Mouse (Mus musculus): ENCODE data around the gene Calm2.
A peak's percentile ranks its signal among the peaks of the same experiment; 100 is the strongest.

The Calm2 gene

DNA sequence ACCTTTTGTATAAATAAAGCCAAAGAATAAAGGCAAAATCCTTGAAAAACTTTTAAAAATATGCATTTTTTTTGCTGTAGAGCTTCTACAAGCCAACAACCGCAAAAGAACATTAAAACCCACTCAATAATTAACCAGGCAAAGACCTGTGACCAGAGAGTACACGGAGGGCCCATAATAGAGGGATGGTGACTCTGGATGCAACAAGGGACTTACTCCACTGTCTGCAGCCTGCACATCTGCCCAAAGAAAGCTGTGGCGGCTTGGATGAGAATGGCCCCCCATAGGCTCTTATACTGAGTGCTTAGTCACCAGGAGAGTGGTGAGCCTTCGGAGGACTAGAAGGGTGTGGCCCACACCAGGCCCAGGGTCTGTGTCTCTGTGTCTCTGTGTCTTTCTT lies 43.3 kb downstream of the Calm2 start:
- no peak for DNase-seq (ENCODE audit: low spot score in 2 of 2)

DNA sequence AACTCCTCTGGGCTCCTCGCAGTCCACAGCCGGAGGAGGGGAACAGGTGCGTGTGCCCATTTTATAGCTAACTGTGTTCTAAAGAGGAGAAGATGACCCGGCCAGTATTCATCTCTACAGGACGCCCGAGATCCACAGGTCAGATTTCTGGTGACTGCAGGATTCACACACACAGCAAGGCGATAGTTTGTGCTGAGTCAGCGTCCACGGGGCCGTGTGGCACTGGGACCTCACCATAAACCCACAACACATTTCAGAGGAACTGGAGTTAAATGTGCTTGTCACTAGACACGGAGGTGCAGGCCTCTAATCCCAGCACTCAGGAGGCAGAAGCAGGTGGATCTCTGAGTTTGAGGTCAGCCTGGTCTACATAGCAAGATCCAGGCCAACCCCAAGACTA lies 44.3 kb downstream of the Calm2 start:
- DNase-seq (ENCODE audit: low spot score in 2 of 2) = no peak

- no peak for DNase-seq (ENCODE audit: low spot score in 2 of 2)
Observed at GRCm38 (mm10) chr17:87397088-87397487, 49.6 kb downstream of the Calm2 start.

- DNase-seq (ENCODE audit: low spot score in 2 of 2) = peak; percentile 81 to 86
Observed at GRCm38 (mm10) chr17:87391242-87391641, 55.5 kb downstream of the Calm2 start.

GRCm38 (mm10) chr17:87387068-87387467 lies 59.7 kb downstream of the Calm2 start:
- DNase-seq (ENCODE audit: low spot score in 2 of 2) = peak in 1 of 2 experiments; percentile 50

DNA sequence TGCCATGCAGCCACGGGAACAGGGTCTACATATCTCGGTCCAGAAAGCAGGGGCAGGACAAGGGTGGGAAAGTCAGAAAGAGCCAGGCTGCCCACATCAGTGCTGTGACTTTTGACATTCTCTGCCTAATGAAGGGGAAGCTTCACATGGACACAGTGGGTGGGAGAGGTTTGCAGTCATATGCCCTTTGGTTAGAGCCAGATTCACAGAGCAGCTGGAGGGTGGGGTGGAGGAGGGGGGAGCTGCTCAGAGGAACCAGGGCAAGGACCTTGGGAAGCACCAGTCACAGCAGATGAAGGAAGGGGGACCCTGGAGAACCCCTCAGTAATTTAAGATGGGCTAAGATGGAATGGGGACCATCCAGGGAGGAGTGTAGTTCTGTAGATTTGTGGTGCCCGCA lies 60.9 kb downstream of the Calm2 start:
- no peak for DNase-seq (ENCODE audit: low spot score in 2 of 2)

All from heart, adult 9 months (tissue).